Mouse (Mus musculus) heart, embryonic 13.5 days (tissue): ENCODE measurements around the gene Fzr1. TPM values are rescaled to one million over a fixed set of nuclear protein-coding genes. Genes with fewer than 3 reads are reported as not detected.
A peak's percentile ranks its signal among the peaks of the same experiment; 100 is the strongest.

ENCODE experiments used
- ATAC-seq: fragments of 200-750 bp; cut with Nextera tagmentation; 2 replicates; pipeline ENCODE4 v1.8.0; 2017; ENCODE audit warnings: moderate TSS enrichment; ENCODE audit not compliant: insufficient number of reproducible peaks, low FRiP score, low TSS enrichment; ENCODE audit errors: extremely low read depth
- H3K27ac ChIP-seq: fragments of 300-500 bp; sonication (generic); replicated peaks from 2 replicates; pipeline ENCODE4 v1.5.1; 2015; ENCODE audit warnings: moderate library complexity, mild to moderate bottlenecking, inconsistent platforms
- H3K27me3 ChIP-seq: fragments of 300-500 bp; sonication (generic); replicated peaks from 2 replicates; pipeline ENCODE4 v1.6.1; 2015; ENCODE audit warnings: mild to moderate bottlenecking, inconsistent platforms
- H3K36me3 ChIP-seq: fragments of 300-500 bp; sonication (generic); 2 replicates; pipeline ENCODE4 v1.6.1; 2015; ENCODE audit warnings: mild to moderate bottlenecking, inconsistent platforms
- H3K4me1 ChIP-seq: fragments of 300-500 bp; sonication (generic); 2 replicates; pipeline ENCODE4 v1.6.1; 2015; ENCODE audit warnings: inconsistent platforms
- H3K4me2 ChIP-seq: fragments of 300-500 bp; sonication (generic); 2 replicates; pipeline ENCODE4 v1.6.1; 2015; ENCODE audit warnings: inconsistent platforms, mild to moderate bottlenecking, moderate library complexity
- H3K4me3 ChIP-seq: fragments of 300-500 bp; sonication (generic); 2 replicates; pipeline ENCODE4 v1.5.1; 2015; ENCODE audit warnings: moderate library complexity, mild to moderate bottlenecking, inconsistent platforms
- H3K9ac ChIP-seq: fragments of 300-500 bp; sonication (generic); 2 replicates; pipeline ENCODE4 v1.6.1; 2015; ENCODE audit warnings: inconsistent platforms, mild to moderate bottlenecking, moderate library complexity
- H3K9me3 ChIP-seq: fragments of 300-500 bp; sonication (generic); 2 replicates; pipeline ENCODE4 v1.6.1; 2016; ENCODE audit warnings: inconsistent platforms
- WGBS: fragments of 180-500 bp; shearing (Covaris S2); methylation state at CpG from one replicate; pipeline ENCODE4 v1.1.7; 2015; ENCODE audit warnings: mixed read lengths; 5-methylcytosine and 5-hydroxymethylcytosine counted together
- polyA plus RNA-seq: library from polyadenylated mRNA; unstranded; fragments of >200 nt; fragmentation: Nextera tagmentation; extraction: Ambion mirVana; gene quantifications from 2 replicates; pipeline ENCODE4 v1.2.1, GENCODE M21; 2015

Fzr1 gene
- polyA plus RNA-seq, 1 experiment from 2014 or later, result 72.2 TPM

DNA sequence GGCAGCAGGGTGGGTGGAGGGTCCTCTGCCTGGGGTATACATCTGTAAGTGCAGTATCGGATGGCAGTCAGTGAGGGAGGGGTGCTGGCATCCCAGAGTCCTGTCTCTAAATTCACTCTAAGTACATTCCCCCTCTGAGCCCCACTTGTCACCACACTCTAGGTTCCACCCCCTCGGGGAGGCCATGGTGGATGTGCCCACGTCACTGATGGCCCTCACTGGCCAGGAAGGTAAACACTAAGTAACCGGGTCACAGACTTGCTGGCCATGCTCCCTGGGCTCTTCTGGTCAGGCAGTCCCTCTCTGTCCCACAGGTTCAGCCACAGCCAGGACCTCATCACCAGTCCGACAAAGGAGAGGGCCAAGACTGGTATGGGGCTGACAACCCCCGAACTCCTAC is 43.9 kb upstream of the Fzr1 start:
- Histone ChIP-seq H3K27ac (no peak overlapping the region), H3K4me2 (no peak overlapping the region), H3K36me3 (peaks cover 23% of the 10 kb centered on the region), H3K4me3 (no peak overlapping the region), H3K27me3 (peaks cover 8% of the 10 kb centered on the region; the same call in 1 of the 2 replicates), H3K9me3 (no peaks in the 10 kb centered on the region), H3K9ac (0 out of 2 replicates have a peak overlapping the region, but pooled peaks have one; percentile 7), H3K4me1 (peaks cover 62% of the 10 kb centered on the region)
- 72% methylated on average over 6 of the region's 6 CpGs for WGBS
- ATAC-seq, result no peak

DNA sequence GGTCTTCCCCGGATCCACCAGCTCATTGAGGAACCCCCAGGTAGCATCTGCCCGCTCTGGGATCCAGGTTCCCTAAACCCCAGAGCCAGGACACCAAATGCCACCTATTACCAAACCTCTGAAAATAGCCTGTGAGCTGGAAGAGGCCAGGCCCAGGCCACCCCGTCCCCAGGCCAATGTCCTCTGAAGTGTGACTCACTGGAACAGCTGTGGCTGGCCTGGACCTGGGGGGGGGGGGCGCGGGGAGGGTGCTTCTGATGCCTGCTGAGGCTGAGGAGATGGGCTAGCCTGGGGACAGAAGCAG is 43.4 kb upstream of the Fzr1 start:
- Histone ChIP-seq H3K27me3 (peaks cover 8% of the 10 kb centered on the region; the same call in 1 of the 2 replicates), H3K27ac (no peak overlapping the region), H3K4me3 (no peak overlapping the region), H3K4me1 (peaks cover 66% of the 10 kb centered on the region), H3K9me3 (no peaks in the 10 kb centered on the region), H3K4me2 (no peak overlapping the region), H3K36me3 (peaks cover 23% of the 10 kb centered on the region), H3K9ac (no peak overlapping the region)
- WGBS, result 76% methylated on average over 5 of the region's 5 CpGs
- ATAC-seq, result no peak

GRCm38 (mm10) chr10:81421041-81421796 is 42.9 kb upstream of the Fzr1 start:
- H3K9me3 ChIP-seq, result no peaks in the 10 kb centered on the region
- no peak for ATAC-seq
- no peak overlapping the region for H3K27ac ChIP-seq
- no peak overlapping the region for H3K4me3 ChIP-seq
- peaks cover 68% of the 10 kb centered on the region for H3K4me1 ChIP-seq
- H3K36me3 ChIP-seq, result peaks cover 23% of the 10 kb centered on the region
- peaks cover 8% of the 10 kb centered on the region; the same call in 1 of the 2 replicates for H3K27me3 ChIP-seq
- 67% methylated on average over 4 of the region's 4 CpGs for WGBS
- H3K9ac ChIP-seq, result no peak overlapping the region
- H3K4me2 ChIP-seq, result no peak overlapping the region

GRCm38 (mm10) chr10:81420191-81420767 is 42.0 kb upstream of the Fzr1 start:
- H3K4me2 ChIP-seq, result no peak overlapping the region
- no peak for ATAC-seq
- peaks cover 31% of the 10 kb centered on the region for H3K36me3 ChIP-seq
- H3K27ac ChIP-seq, result no peak overlapping the region
- no peak overlapping the region for H3K4me3 ChIP-seq
- WGBS, result 82% methylated on average over 40 of the region's 40 CpGs
- H3K27me3 ChIP-seq, result peaks cover 2% of the 10 kb centered on the region; the same call in 1 of the 2 replicates
- no peak overlapping the region for H3K9ac ChIP-seq
- H3K4me1 ChIP-seq, result peaks cover 70% of the 10 kb centered on the region
- H3K9me3 ChIP-seq, result no peaks in the 10 kb centered on the region

GRCm38 (mm10) chr10:81419111-81419928 is 41.0 kb upstream of the Fzr1 start:
- H3K27me3 ChIP-seq, result no peaks in the 10 kb centered on the region
- peaks cover 70% of the 10 kb centered on the region for H3K4me1 ChIP-seq
- H3K9ac ChIP-seq, result peak overlapping the region; percentile 63; the same call in 1 of the 2 replicates
- H3K36me3 ChIP-seq, result peaks cover 32% of the 10 kb centered on the region
- no peak overlapping the region for H3K27ac ChIP-seq
- H3K9me3 ChIP-seq, result no peaks in the 10 kb centered on the region
- H3K4me3 ChIP-seq, result no peak overlapping the region
- 89% methylated on average over 10 of the region's 10 CpGs for WGBS
- no peak overlapping the region for H3K4me2 ChIP-seq
- no peak for ATAC-seq

DNA sequence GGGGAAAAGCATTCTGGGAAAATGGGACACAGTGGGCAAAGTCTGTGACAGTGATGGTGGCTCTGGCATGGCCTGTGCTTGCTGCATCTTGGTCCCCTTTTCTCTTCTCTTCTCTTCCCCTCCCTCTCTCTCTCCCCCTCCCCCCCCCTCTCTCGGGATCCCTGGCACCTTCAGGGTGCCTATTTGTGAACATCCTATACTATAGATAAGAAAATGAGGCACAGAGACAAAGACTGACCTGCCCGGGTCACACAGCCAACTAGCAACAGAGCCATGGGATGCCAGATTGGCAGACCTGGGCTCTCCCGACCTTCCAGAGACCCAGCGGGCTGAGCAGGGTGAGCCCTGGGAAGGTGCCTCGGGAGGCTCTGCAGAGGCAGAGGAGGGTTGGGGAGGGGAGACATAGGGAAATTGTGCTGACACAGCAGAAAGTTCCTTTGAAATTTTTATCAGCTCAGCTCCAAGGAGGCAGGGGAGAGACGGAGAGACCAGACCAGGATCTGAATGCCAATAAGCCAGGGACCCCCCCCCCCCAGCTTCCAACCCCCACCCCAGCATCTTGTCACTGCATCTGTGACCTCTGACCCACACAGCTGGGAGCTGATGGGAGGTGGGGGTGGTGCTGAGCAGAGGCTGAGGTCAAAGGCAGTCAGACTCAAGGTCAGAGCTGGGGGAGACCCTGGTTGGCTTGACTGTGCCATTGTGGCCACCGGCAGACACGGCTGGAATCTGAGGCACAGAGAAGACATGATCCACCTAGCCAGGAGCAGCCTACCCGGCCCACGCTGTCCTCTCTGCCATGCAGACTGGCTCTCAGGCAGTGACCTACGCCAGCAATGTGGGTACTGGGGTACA is 40.1 kb upstream of the Fzr1 start:
- no peak for ATAC-seq
- H3K9ac ChIP-seq, result peak overlapping the region; percentile 63

DNA sequence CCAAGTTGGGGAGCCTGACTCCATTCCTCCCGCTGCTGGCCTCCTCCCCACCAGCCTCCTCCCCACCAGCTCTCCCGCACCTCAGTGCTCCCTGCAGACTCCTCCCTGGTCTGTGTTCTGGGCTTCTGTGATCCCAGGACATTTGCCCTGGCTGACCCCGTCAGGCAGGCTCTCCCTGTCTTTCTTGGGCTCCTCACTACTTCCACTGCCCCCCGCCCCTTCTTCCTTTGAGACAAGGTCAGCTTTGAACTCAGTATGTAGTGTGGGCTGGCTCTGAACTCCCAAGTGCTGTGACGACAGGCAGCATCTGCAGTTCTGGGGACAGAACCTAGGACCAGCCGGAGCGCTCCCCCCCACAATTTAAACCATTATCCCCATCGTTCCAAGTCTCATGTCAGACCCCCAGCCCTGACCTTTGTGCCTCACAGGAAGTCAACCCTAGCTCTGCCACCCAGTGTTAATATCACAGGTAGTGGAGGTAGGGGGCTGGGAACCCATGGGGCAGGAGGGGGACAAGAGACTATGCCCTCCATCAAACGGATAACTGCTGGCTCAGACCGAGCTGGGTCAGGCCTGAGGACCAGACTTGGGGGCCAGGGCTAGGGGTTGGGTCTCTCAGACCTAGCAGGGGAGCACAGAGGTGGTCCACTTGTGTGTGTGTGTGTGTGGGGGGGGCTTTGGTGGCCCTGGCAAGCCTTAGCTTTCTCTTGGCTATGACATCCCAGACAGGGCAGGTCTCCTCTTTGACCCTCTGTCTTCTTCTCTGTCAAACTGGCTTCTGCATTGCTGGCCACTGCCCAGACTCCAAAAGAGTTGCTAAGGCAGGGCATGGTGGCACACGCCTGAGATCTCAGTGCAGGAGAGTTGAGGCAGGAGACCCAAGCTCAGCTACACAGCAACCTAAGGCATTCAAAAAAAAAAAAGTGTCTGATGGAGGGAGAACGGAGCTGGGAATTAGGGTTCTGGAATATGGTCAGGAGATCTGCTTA is 39.2 kb upstream of the Fzr1 start:
- ATAC-seq, result no peak
- Histone ChIP-seq H3K9me3 (no peaks in the 10 kb centered on the region), H3K4me3 (peak overlapping the region; percentile 45), H3K27me3 (no peaks in the 10 kb centered on the region), H3K36me3 (peaks cover 41% of the 10 kb centered on the region), H3K27ac (peak overlapping the region; percentile 61), H3K9ac (peak overlapping the region; percentile 82), H3K4me1 (peaks cover 79% of the 10 kb centered on the region), H3K4me2 (peak overlapping the region; percentile 75)
- WGBS, result 49% methylated on average over 12 of the region's 12 CpGs

More for the DNA sequence above, 40.1 kb upstream of the Fzr1 start:
- 47% methylated on average over 11 of the region's 11 CpGs for WGBS
- Histone ChIP-seq H3K4me2 (no peak overlapping the region), H3K27ac (no peak overlapping the region), H3K36me3 (peaks cover 32% of the 10 kb centered on the region), H3K9me3 (no peaks in the 10 kb centered on the region), H3K27me3 (no peaks in the 10 kb centered on the region), H3K4me3 (no peak overlapping the region), H3K4me1 (peaks cover 70% of the 10 kb centered on the region)

- peaks cover 42% of the 10 kb centered on the region for H3K36me3 ChIP-seq
- H3K27me3 ChIP-seq, result no peaks in the 10 kb centered on the region
- no peaks in the 10 kb centered on the region for H3K9me3 ChIP-seq
- WGBS, result 2% methylated on average over 26 of the region's 26 CpGs
- H3K27ac ChIP-seq, result peak overlapping the region; percentile 61
- H3K4me2 ChIP-seq, result peak overlapping the region; percentile 75
- peaks cover 80% of the 10 kb centered on the region for H3K4me1 ChIP-seq
- peak overlapping the region; percentile 45 for H3K4me3 ChIP-seq
- peak; percentile 17 for ATAC-seq
- peak overlapping the region; percentile 82 for H3K9ac ChIP-seq
These were observed 38.4 kb upstream of the Fzr1 start for GRCm38 (mm10) chr10:81416581-81417226.

- H3K9ac ChIP-seq, result peak overlapping the region; percentile 71
- no peak overlapping the region for H3K4me2 ChIP-seq
- no peaks in the 10 kb centered on the region for H3K9me3 ChIP-seq
- H3K27ac ChIP-seq, result peak overlapping the region; percentile 61; the same call in 1 of the 2 replicates
- 67% methylated on average over 17 of the region's 17 CpGs for WGBS
- no peaks in the 10 kb centered on the region for H3K27me3 ChIP-seq
- ATAC-seq, result no peak
- peaks cover 88% of the 10 kb centered on the region for H3K4me1 ChIP-seq
- peaks cover 42% of the 10 kb centered on the region for H3K36me3 ChIP-seq
- H3K4me3 ChIP-seq, result no peak overlapping the region
These were observed 37.4 kb upstream of the Fzr1 start for GRCm38 (mm10) chr10:81415549-81416310.
